ENCODE assay signal across 16 mouse cellular contexts in the genomic region with DNA sequence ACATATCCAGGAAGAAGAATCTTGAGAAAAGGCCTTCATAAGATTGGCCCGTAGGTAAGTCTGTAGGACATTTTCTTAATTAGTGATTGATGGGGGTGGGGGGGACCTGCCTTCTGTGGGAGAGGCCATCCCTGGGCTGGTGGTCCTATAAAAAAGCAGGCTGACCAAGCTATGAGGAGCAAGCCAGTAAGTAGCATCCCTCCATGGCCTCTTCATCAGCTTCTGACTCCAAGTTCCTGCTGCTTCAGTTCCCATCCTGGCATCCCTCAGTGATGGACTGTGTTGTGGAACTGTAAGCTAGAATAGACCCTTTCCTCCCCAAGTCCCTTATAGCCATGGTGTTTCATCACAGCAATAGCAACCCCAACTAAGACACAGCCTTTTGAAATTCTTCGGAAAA. TPM values are rescaled to one million over a fixed set of nuclear protein-coding genes. Genes with fewer than 3 reads are reported as not detected.
"Had no signal": no experiment of that assay in that cellular context is flagged by ENCODE, and none has a peak within 500 bp of the region (broad histone marks: within the 10 kb centered on the region; RNA-seq: fewer than 3 reads in every experiment).

No protein-coding gene starts in this region.

- H3K9me3 ChIP-seq: neural tube, embryonic 13.5 days; neural tube, embryonic 15.5 days; stomach, embryonic 15.5 days had no signal

- H3K27me3 ChIP-seq: neural tube, embryonic 13.5 days; neural tube, embryonic 15.5 days; stomach, embryonic 15.5 days had no signal

- DNase-seq: retina, postnatal 1 day; right cerebral cortex, adult 18-20 months; right cerebral cortex, postnatal 14 days; right cerebral cortex, postnatal 25 days; right cerebral cortex, postnatal 4 days; spleen, adult 18-20 months; thymus, adult 18-20 months; thymus, adult 2 months; thymus, postnatal 14 days; thymus, postnatal 25 days; thymus, postnatal 36 days; thymus, postnatal 4 days had no signal

- H3K27ac ChIP-seq: neural tube, embryonic 13.5 days; neural tube, embryonic 15.5 days; stomach, embryonic 15.5 days had no signal

- H3K4me1 ChIP-seq: neural tube, embryonic 13.5 days; neural tube, embryonic 15.5 days had no signal

- H3K4me2 ChIP-seq: neural tube, embryonic 13.5 days; neural tube, embryonic 15.5 days; stomach, embryonic 15.5 days had no signal

- H3K9ac ChIP-seq: neural tube, embryonic 13.5 days; neural tube, embryonic 15.5 days; stomach, embryonic 15.5 days had no signal

- H3K36me3 ChIP-seq: neural tube, embryonic 13.5 days; neural tube, embryonic 15.5 days; stomach, embryonic 15.5 days had no signal

- H3K4me3 ChIP-seq: neural tube, embryonic 13.5 days; neural tube, embryonic 15.5 days; stomach, embryonic 15.5 days had no signal

RNA-seq across cellular contexts. Expression of gene Col6a2, which starts 16.5 kb away (rescaled TPM):
- total RNA-seq: neutrophil, adult 5-6 weeks had no signal
